Mouse (Mus musculus) hindbrain, embryonic 13.5 days (tissue): Measurements from ENCODE around the gene Prelp. TPM values are rescaled to one million over a fixed set of nuclear protein-coding genes. Genes with fewer than 3 reads are reported as not detected.

Source experiments
- ATAC-seq: fragments of 200-750 bp; cut with Nextera tagmentation; 2 replicates; pipeline ENCODE4 v1.8.0; 2017; ENCODE audit warnings: moderate TSS enrichment; ENCODE audit not compliant: low FRiP score
- H3K27ac ChIP-seq: fragments of 300-500 bp; sonication (generic); 2 replicates; pipeline ENCODE4 v1.5.1; 2015; ENCODE audit warnings: inconsistent platforms, mild to moderate bottlenecking, moderate library complexity
- H3K27me3 ChIP-seq: fragments of 300-500 bp; sonication (generic); 2 replicates; pipeline ENCODE4 v1.6.1; 2015; ENCODE audit warnings: mild to moderate bottlenecking, inconsistent platforms
- H3K36me3 ChIP-seq: fragments of 300-500 bp; sonication (generic); 2 replicates; pipeline ENCODE4 v1.6.1; 2015; ENCODE audit warnings: mild to moderate bottlenecking, inconsistent platforms
- H3K4me1 ChIP-seq: fragments of 300-500 bp; sonication (generic); replicated peaks from 2 replicates; pipeline ENCODE4 v1.6.1; 2015; ENCODE audit warnings: inconsistent platforms
- H3K4me2 ChIP-seq: fragments of 300-500 bp; sonication (generic); 2 replicates; pipeline ENCODE4 v1.6.1; 2015; ENCODE audit warnings: inconsistent platforms, mild to moderate bottlenecking, moderate library complexity
- H3K4me3 ChIP-seq: fragments of 300-500 bp; sonication (generic); 2 replicates; pipeline ENCODE4 v1.5.1; 2015; ENCODE audit warnings: mild to moderate bottlenecking, inconsistent platforms
- H3K9ac ChIP-seq: fragments of 300-500 bp; sonication (generic); 2 replicates; pipeline ENCODE4 v1.6.1; 2015; ENCODE audit warnings: mild to moderate bottlenecking, inconsistent platforms
- H3K9me3 ChIP-seq: fragments of 300-500 bp; sonication (generic); 2 replicates; pipeline ENCODE4 v1.6.1; 2016; ENCODE audit warnings: inconsistent platforms
- WGBS: fragments of 180-500 bp; shearing (Covaris S2); methylation state at CpG from one replicate; pipeline ENCODE4 v1.1.7; 2015; 5-methylcytosine and 5-hydroxymethylcytosine counted together
- polyA plus RNA-seq: library from polyadenylated mRNA; unstranded; fragments of >200 nt; fragmentation: Nextera tagmentation; extraction: Ambion mirVana; gene quantifications from 2 replicates; pipeline ENCODE4 v1.2.1, GENCODE M21; 2015

Gene Prelp
- polyA plus RNA-seq, 1 experiment from 2014 or later = 14.8 TPM

DNA sequence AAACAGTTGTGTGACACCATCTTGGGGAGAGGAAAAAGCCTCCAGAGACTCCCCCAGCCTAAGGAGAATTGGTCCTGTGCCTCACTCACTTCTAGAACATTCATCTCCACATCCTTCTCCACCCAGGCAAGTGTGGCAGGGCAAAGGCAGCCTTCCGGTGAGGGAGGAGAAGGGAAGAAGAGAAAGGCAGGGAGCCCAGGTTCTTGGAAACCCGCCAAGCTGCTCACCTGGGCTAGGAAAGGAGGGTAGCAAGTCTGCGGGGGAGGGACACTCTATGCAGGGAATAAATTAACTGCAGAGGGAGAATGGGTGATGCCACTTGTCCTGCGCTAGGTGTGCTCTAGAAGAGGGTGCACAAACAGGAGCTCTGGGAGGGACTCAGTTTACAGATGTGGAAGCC is 10.2 kb downstream of the Prelp start:
- no peak overlapping the region for H3K4me2 ChIP-seq
- 68% methylated on average over 4 of the region's 4 CpGs for WGBS

DNA sequence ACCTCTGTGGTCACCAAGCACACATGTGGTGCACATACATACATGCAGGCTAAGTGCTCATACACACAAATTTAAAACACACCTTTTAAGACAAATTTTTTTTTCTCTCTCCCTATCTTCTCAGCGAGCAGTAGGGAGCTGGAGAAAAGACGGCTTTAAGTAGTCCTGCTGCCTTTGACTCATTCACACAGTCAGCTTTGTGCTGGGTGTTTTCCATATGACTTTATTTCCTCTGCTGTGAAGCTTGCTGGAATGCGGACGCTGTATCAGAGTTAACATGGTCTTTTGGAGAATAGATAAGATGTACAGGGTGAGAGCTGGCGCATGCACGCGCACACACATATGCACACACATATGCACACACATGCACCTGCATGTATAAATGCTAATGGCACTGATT is 11.1 kb downstream of the Prelp start:
- Histone ChIP-seq H3K27ac (no peak overlapping the region), H3K4me1 (peaks cover 29% of the 10 kb centered on the region), H3K4me2 (no peak overlapping the region), H3K4me3 (no peak overlapping the region), H3K9me3 (no peaks in the 10 kb centered on the region), H3K27me3 (0 out of 2 replicates have a peak, but pooled peaks cover 10% of the 10 kb centered on the region), H3K9ac (no peak overlapping the region), H3K36me3 (no peaks in the 10 kb centered on the region)
- ATAC-seq = no peak
- 91% methylated on average over 7 of the region's 7 CpGs for WGBS

More for the DNA sequence above, 10.2 kb downstream of the Prelp start:
- no peak overlapping the region for H3K9ac ChIP-seq
- H3K4me3 ChIP-seq = no peak overlapping the region
- H3K36me3 ChIP-seq = no peaks in the 10 kb centered on the region
- no peaks in the 10 kb centered on the region for H3K9me3 ChIP-seq
- peaks cover 35% of the 10 kb centered on the region for H3K4me1 ChIP-seq
- 0 out of 2 replicates have a peak, but pooled peaks cover 10% of the 10 kb centered on the region for H3K27me3 ChIP-seq
- no peak for ATAC-seq
- H3K27ac ChIP-seq = no peak overlapping the region

DNA sequence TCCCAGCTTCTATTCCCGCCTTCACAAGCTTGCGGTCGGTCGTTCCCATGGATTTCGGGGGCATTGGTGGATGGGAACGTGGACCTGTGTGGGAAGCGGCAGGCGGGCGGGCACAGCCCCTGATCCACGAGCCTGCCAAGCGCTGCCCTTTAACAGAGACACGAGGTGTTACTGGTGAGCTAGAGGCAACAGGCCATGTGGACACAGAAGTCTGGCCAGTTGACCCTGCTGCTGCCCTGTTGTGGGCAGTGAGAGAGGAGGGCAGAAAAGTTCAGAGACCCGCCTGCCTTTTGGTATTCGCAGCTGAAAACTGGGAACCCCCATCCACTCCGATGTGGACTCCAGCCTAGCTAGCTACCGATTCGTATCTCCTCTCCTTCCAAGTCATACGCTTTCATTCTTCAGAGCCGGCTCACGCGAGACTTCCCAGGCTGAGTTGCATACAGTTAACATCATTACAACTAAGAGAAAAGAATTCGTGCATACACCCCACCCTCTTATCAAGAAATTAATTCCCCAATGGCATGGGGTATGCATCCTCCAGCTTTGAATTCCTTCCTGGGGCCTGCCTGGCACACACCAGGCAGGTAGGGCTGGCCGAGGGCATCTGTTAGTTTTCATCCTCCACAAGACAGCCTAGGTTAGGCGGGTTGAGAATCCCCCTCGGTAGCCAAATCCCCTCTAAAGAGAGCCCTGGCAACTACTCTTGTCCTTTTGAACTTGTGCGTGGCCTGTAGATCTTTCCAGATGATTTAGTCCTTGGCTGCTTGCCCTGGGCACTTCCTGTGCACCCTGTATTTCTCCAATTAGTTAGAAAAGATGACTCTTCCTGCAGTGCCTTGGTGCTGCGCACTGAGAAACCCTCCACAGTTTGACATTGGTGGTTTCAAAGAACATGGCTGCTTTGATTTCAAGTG is 12.3 kb downstream of the Prelp start:
- H3K27ac ChIP-seq = peak overlapping the region; percentile 83
- 14% methylated on average over 27 of the region's 27 CpGs for WGBS
- H3K9ac ChIP-seq = peak overlapping the region; percentile 76
- 0 out of 2 replicates have a peak, but pooled peaks cover 10% of the 10 kb centered on the region for H3K27me3 ChIP-seq
- no peaks in the 10 kb centered on the region for H3K9me3 ChIP-seq
- peaks cover 29% of the 10 kb centered on the region for H3K4me1 ChIP-seq
- H3K4me2 ChIP-seq = peak overlapping the region; percentile 79
- H3K36me3 ChIP-seq = no peaks in the 10 kb centered on the region
- H3K4me3 ChIP-seq = peak overlapping the region; percentile 43
- ATAC-seq = peak; percentile 31

GRCm38 (mm10) chr1:133907949-133908658 is 13.1 kb downstream of the Prelp start, which contains the start of gene Optc:
Gene Optc (minus strand): TSS chr1:133907999.
- peak; percentile 84 for ATAC-seq
- Histone ChIP-seq H3K4me1 (peaks cover 29% of the 10 kb centered on the region), H3K27ac (peak within 1 kb of the TSS; percentile 83), H3K9ac (peak within 1 kb of the TSS; percentile 76), H3K27me3 (0 out of 2 replicates have a peak, but pooled peaks cover 10% of the 10 kb centered on the region), H3K4me3 (peak within 1 kb of the TSS; percentile 43), H3K4me2 (peak within 1 kb of the TSS; percentile 79), H3K36me3 (no peaks in the 10 kb centered on the region), H3K9me3 (no peaks in the 10 kb centered on the region)
- 1% methylated on average over 30 of the region's 30 CpGs for WGBS

- no peaks in the 10 kb centered on the region for H3K9me3 ChIP-seq
- 0 out of 2 replicates have a peak overlapping the region, but pooled peaks have one; percentile 52 for H3K27ac ChIP-seq
- no peak overlapping the region for H3K4me3 ChIP-seq
- 0 out of 2 replicates have a peak, but pooled peaks cover 10% of the 10 kb centered on the region for H3K27me3 ChIP-seq
- no peaks in the 10 kb centered on the region for H3K36me3 ChIP-seq
- H3K4me2 ChIP-seq = 0 out of 2 replicates have a peak overlapping the region, but pooled peaks have one; percentile 1
- 58% methylated on average over 12 of the region's 12 CpGs for whole genome bisulfite sequencing
- H3K4me1 ChIP-seq = peaks cover 29% of the 10 kb centered on the region
- no peak overlapping the region for H3K9ac ChIP-seq
- ATAC-seq = no peak
Observed at GRCm38 (mm10) chr1:133906420-133906819, 14.8 kb downstream of the Prelp start.

DNA sequence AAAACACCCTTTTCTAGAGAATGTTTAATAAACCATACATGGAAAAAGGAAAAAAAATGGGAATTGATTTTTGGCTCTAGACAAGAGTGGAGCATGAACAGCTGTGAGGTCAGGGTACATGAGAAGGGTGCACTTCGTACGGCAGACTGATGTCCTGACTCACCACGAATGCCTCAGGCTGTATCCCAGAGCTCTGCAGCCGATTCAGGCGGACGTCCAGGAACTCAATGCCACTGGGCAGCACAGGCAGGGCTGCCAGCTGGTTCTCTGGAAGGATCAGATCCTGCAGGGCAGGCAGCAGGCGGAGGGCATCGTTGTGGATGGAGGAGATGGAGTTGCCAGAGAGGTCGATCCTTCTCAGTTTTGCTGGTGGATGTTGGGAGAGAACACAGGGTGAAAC is 20.4 kb downstream of the Prelp start:
- WGBS = 68% methylated on average over 9 of the region's 9 CpGs
- Histone ChIP-seq H3K4me2 (no peak overlapping the region), H3K36me3 (no peaks in the 10 kb centered on the region), H3K9ac (no peak overlapping the region), H3K27ac (no peak overlapping the region), H3K9me3 (no peaks in the 10 kb centered on the region), H3K4me3 (no peak overlapping the region), H3K27me3 (0 out of 2 replicates have a peak, but pooled peaks cover 5% of the 10 kb centered on the region), H3K4me1 (peaks cover 4% of the 10 kb centered on the region)
- ATAC-seq = no peak

GRCm38 (mm10) chr1:133899043-133899542 is 22.1 kb downstream of the Prelp start:
- Histone ChIP-seq H3K4me2 (no peak overlapping the region), H3K27me3 (0 out of 2 replicates have a peak, but pooled peaks cover 5% of the 10 kb centered on the region), H3K9me3 (no peaks in the 10 kb centered on the region), H3K36me3 (no peaks in the 10 kb centered on the region), H3K4me3 (no peak overlapping the region), H3K27ac (no peak overlapping the region), H3K9ac (peak overlapping the region; percentile 51; the same call in 1 of the 2 replicates), H3K4me1 (peaks cover 4% of the 10 kb centered on the region)
- no peak for ATAC-seq
- 81% methylated on average over 9 of the region's 9 CpGs for WGBS

DNA sequence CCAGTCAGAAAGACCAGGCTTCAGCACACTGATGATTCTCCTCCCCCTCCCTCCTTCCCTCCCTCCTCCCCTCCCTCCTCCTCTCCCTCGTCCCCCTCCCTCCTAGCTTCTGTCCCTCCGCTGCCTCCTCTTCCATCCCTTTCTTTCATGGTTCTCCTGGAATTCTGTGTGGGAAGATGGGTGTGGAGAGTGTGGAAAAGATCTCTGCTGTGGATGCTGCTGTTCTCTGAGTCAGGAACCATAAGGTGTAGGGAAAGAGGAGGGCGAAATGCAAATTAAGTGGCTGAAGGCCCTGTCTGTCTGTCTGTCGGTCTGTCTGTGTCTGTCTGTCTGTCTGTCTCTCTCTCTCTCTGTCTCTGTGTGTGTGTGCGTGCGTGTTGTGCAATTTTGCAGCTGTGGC is 23.9 kb downstream of the Prelp start:
- WGBS = 82% methylated on average over 5 of the region's 6 CpGs
- H3K36me3 ChIP-seq = no peaks in the 10 kb centered on the region
- peaks cover 16% of the 10 kb centered on the region for H3K4me1 ChIP-seq
- H3K4me2 ChIP-seq = no peak overlapping the region
- H3K4me3 ChIP-seq = no peak overlapping the region
- H3K27ac ChIP-seq = no peak overlapping the region
- H3K9me3 ChIP-seq = no peaks in the 10 kb centered on the region
- no peak overlapping the region for H3K9ac ChIP-seq
- 0 out of 2 replicates have a peak, but pooled peaks cover 5% of the 10 kb centered on the region for H3K27me3 ChIP-seq
- ATAC-seq = no peak

DNA sequence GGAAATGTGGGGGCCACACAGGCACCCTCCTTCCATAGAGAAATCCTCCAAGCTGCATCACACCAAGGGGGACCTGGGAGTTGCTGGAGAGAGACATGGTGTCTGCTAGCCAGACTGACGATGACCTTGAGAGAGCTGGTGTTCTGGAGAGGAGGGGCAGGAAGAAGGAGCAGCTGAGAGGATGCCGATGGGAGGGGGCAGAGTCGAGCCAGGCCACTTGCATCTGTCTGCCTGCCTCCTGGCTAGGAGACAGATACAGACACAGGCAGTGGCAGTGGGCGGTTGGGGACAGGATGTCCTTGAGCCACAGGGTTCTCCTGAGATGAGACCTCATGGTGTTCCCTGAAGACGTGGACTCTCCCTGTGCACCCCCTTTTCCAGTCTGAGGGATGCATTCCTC is 29.7 kb downstream of the Prelp start:
- Histone ChIP-seq H3K4me3 (no peak overlapping the region), H3K9ac (peak overlapping the region; percentile 35; the same call in 1 of the 2 replicates), H3K4me2 (no peak overlapping the region), H3K4me1 (peaks cover 68% of the 10 kb centered on the region), H3K36me3 (no peaks in the 10 kb centered on the region), H3K27ac (no peak overlapping the region), H3K9me3 (no peaks in the 10 kb centered on the region), H3K27me3 (no peaks in the 10 kb centered on the region)
- WGBS = 16% methylated on average over 5 of the region's 5 CpGs
- ATAC-seq = no peak

- Histone ChIP-seq H3K27me3 (no peaks in the 10 kb centered on the region), H3K36me3 (no peaks in the 10 kb centered on the region), H3K9me3 (no peaks in the 10 kb centered on the region), H3K27ac (peak overlapping the region; percentile 45; the same call in 1 of the 2 replicates), H3K4me3 (0 out of 2 replicates have a peak overlapping the region, but pooled peaks have one; percentile 2), H3K4me2 (peak overlapping the region; percentile 39), H3K4me1 (peaks cover 77% of the 10 kb centered on the region), H3K9ac (peak overlapping the region; percentile 40; the same call in 1 of the 2 replicates)
- 0 out of 2 replicates have a peak, but pooled peaks have one; percentile 10 for ATAC-seq
- 15% methylated on average over 20 of the region's 20 CpGs for WGBS
Observed at GRCm38 (mm10) chr1:133889949-133890598, 31.1 kb downstream of the Prelp start.

DNA sequence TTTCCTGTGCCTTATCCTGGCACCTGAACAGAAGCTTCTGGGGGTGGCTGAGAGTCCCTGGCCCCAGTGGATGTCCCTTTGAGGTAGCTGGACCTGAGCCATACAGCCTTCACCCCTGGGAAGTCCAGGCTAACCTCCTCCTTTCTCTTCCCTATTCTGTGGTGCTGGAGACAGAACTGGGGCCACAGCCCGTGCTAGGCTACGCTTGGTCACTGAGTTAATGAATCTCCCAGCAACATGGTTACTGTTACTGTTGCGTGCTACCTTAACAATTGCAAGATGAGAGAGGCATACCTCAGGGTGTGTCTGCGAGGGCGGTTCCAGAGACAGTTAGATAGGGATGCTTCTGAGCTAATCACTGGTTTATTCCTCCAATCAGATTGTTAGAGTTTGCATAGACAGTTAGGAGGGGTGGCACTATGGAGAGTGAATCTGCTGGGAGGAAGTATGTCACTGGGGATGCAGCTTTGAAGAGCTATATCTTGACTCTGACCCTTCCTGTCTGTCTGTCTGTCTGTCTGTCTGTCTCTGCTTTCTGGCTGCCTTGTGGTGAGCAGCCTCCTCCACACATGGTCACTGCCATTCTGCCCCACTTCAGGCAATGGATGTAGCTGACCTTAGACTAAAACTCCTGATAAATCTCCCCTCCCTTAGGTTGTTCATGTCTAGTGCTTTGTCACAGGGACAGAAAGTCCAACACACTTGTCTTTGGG is 33.5 kb downstream of the Prelp start:
- no peaks in the 10 kb centered on the region for H3K36me3 ChIP-seq
- WGBS = 68% methylated on average over 5 of the region's 5 CpGs
- H3K9me3 ChIP-seq = no peaks in the 10 kb centered on the region
- peak overlapping the region; percentile 41 for H3K4me2 ChIP-seq
- H3K4me3 ChIP-seq = no peak overlapping the region
- H3K4me1 ChIP-seq = peaks cover 84% of the 10 kb centered on the region
- no peak for ATAC-seq
- H3K27me3 ChIP-seq = no peaks in the 10 kb centered on the region
- no peak overlapping the region for H3K9ac ChIP-seq
- H3K27ac ChIP-seq = peak overlapping the region; percentile 76
